In the genomic region with DNA sequence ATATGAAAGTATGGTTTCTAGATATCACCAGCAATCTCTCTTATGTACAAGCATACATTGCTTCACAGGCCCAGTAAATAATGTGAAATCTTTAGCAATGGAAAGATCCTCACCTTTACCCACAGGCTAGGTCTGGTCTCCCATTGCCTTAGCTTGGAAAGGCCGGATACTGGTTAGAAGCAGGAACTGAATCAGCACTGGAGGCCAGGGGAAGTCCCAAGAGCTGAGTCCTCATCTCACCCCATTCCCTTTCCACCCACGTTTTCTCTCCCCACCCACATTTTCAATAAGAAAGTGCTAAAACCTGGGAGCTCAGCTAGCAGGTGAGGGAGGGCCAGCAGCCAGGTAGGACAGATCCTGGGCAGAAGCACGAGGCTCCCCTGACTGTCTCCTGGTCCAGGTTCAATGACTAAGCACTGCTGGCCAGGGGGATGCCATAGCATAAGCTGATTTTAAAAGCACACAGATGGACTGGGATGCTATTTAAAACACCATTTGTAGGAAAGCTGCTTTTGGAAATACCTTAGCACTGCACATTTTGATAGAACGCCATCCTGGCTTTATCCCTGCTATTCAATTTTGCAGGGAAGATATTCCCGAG, we compare ENCODE assay signal across 10 mouse cellular contexts. TPM values are rescaled to one million over a fixed set of nuclear protein-coding genes. Genes with fewer than 3 reads are reported as not detected.
DNase-seq lines count a peak whose midpoint lies in the region; ATAC-seq and TF ChIP-seq lines count a peak whose summit lies in the region.
"Had no signal": no experiment of that assay in that cellular context is flagged by ENCODE, and none has a peak within 500 bp of the region (broad histone marks: within the 10 kb centered on the region; RNA-seq: fewer than 3 reads in every experiment).

No protein-coding gene starts in this region.

- no peak for TF ChIP-seq POLR2A in heart, adult 2 months (IDR thresholded peaks at IDR 0.05; ENCODE audit: insufficient read depth, low read depth, low read length)
- TF ChIP-seq POLR2A in liver, adult 2 months (IDR thresholded peaks at IDR 0.05; ENCODE audit: extremely low read depth, insufficient read depth, low read length), result no peak

- H3K4me3 ChIP-seq in heart, adult 2 months, result no peak overlapping the region
- H3K4me3 ChIP-seq in heart, embryonic 10.5 days, result no peak overlapping the region
- no peak overlapping the region for H3K4me3 ChIP-seq in liver, adult 2 months (ENCODE audit: insufficient read depth, low read depth, low read length)
- H3K4me3 ChIP-seq in liver, postnatal 0 days (ENCODE audit: low read depth, low read length), result no peak overlapping the region
- no peak overlapping the region for H3K4me3 ChIP-seq in brown adipose tissue, adult 24 weeks (ENCODE audit: insufficient read depth, low read depth, low read length)
- H3K4me3 ChIP-seq: forebrain, embryonic 12.5 days; liver, embryonic 15.5 days had no signal

- DNase-seq in heart, adult 2 months, result no peak
- DNase-seq in heart, embryonic 10.5 days (ENCODE audit: low spot score), result no peak
- DNase-seq in liver, adult 2 months (ENCODE audit: extremely low read depth, low read depth, low spot score), result no peak
- DNase-seq in liver, postnatal 0 days, result no peak
- DNase-seq in lung, postnatal 14 days, result no peak
- no peak for DNase-seq in c-Kit-positive CD71-positive TER-119-positive erythroid progenitor cells, embryonic 14.5 days (ENCODE audit: low spot score)

- H3K4me2 ChIP-seq in liver, postnatal 0 days (ENCODE audit: low read depth, low read length), result no peak overlapping the region
- H3K4me2 ChIP-seq: liver, embryonic 15.5 days had no signal

- peaks cover 31% of the 10 kb centered on the region for H3K36me3 ChIP-seq in heart, adult 2 months (ENCODE audit: control insufficient read depth, insufficient read depth, low read length)
- H3K36me3 ChIP-seq in heart, embryonic 10.5 days, result peaks cover 19% of the 10 kb centered on the region
- no peaks in the 10 kb centered on the region for H3K36me3 ChIP-seq in liver, adult 2 months (ENCODE audit: control insufficient read depth, insufficient read depth, low read length)
- no peaks in the 10 kb centered on the region for H3K36me3 ChIP-seq in liver, postnatal 0 days (replicated peaks; ENCODE audit: insufficient read depth, low read length)
- H3K36me3 ChIP-seq: liver, embryonic 15.5 days had no signal

- no peak overlapping the region for H3K9ac ChIP-seq in heart, adult 2 months (ENCODE audit: low read depth, low read length)
- no peak overlapping the region for H3K9ac ChIP-seq in liver, adult 2 months (ENCODE audit: low read depth, low read length)
- H3K9ac ChIP-seq in liver, postnatal 0 days (replicated peaks), result no peak overlapping the region
- H3K9ac ChIP-seq: forebrain, embryonic 12.5 days; liver, embryonic 15.5 days had no signal

- peak overlapping the region; percentile 12 for H3K27ac ChIP-seq in heart, adult 2 months
- H3K27ac ChIP-seq in heart, embryonic 10.5 days, result no peak overlapping the region
- peak overlapping the region; percentile 61; the same call in 1 of the 2 replicates for H3K27ac ChIP-seq in liver, adult 2 months (replicated peaks; ENCODE audit: insufficient read depth, low read depth, low read length)
- H3K27ac ChIP-seq in liver, postnatal 0 days (ENCODE audit: low read depth), result no peak overlapping the region
- H3K27ac ChIP-seq in brown adipose tissue, adult 24 weeks (replicated peaks; ENCODE audit: low read depth, low read length), result peak overlapping the region; percentile 73
- H3K27ac ChIP-seq: liver, embryonic 15.5 days had no signal

- no peak for TF ChIP-seq CTCF in heart, adult 2 months (IDR thresholded peaks at IDR 0.05)
- TF ChIP-seq CTCF in liver, adult 2 months (IDR thresholded peaks at IDR 0.05; ENCODE audit: low read depth, low read length), result no peak
- TF ChIP-seq CTCF in liver, postnatal 0 days (IDR thresholded peaks at IDR 0.05; ENCODE audit: low read depth), result no peak

- TF ChIP-seq EP300 in heart, adult 2 months (IDR thresholded peaks at IDR 0.05; ENCODE audit: insufficient read depth, low read depth, low read length), result 0 out of 2 replicates have a peak, but pooled peaks have one; percentile 27
- no peak for TF ChIP-seq EP300 in liver, postnatal 0 days (IDR thresholded peaks at IDR 0.05; ENCODE audit: low read depth)

- 58% methylated on average over 5 of the region's 5 CpGs for WGBS in heart, adult 2 months
- 82% methylated on average over 5 of the region's 5 CpGs for WGBS in heart, embryonic 10.5 days
- WGBS in liver, adult 2 months, result 58% methylated on average over 5 of the region's 5 CpGs
- WGBS in liver, postnatal 0 days (ENCODE audit: insufficient replicate concordance), result 52% methylated on average over 5 of the region's 5 CpGs

- intact Hi-C loops in heart, adult 2 months (cut with DNase I), result no loop called here

- ATAC-seq in liver, postnatal 0 days, result no peak
- ATAC-seq in megakaryocyte progenitor cell, adult 5-6 weeks (replicated peaks; ENCODE audit: poor library complexity), result peak; percentile 52

- H3K79me2 ChIP-seq in heart, adult 2 months (replicated peaks; ENCODE audit: control insufficient read depth, insufficient read depth, low read length), result no peaks in the 10 kb centered on the region
- no peaks in the 10 kb centered on the region for H3K79me2 ChIP-seq in liver, adult 2 months (ENCODE audit: control insufficient read depth, insufficient read depth, low read length)

- H3K4me1 ChIP-seq in heart, adult 2 months (ENCODE audit: control insufficient read depth, insufficient read depth, low read length), result peaks cover 26% of the 10 kb centered on the region
- H3K4me1 ChIP-seq in heart, embryonic 10.5 days, result peaks cover 24% of the 10 kb centered on the region
- peaks cover 21% of the 10 kb centered on the region for H3K4me1 ChIP-seq in liver, adult 2 months (ENCODE audit: control insufficient read depth, insufficient read depth, low read length)
- H3K4me1 ChIP-seq in liver, postnatal 0 days (ENCODE audit: insufficient read depth), result no peaks in the 10 kb centered on the region
- peaks cover 64% of the 10 kb centered on the region for H3K4me1 ChIP-seq in brown adipose tissue, adult 24 weeks (ENCODE audit: control insufficient read depth, insufficient read depth, insufficient read length, low read length)
- H3K4me1 ChIP-seq: liver, embryonic 15.5 days had no signal

- H3K27me3 ChIP-seq in heart, adult 2 months (ENCODE audit: control insufficient read depth, insufficient read depth, low read length), result no peaks in the 10 kb centered on the region
- no peaks in the 10 kb centered on the region for H3K27me3 ChIP-seq in heart, embryonic 10.5 days (ENCODE audit: insufficient read depth, poor library complexity, severe bottlenecking)
- H3K27me3 ChIP-seq in liver, adult 2 months (ENCODE audit: control insufficient read depth, insufficient read depth, low read length), result no peaks in the 10 kb centered on the region
- no peaks in the 10 kb centered on the region for H3K27me3 ChIP-seq in liver, postnatal 0 days (ENCODE audit: insufficient read depth, low read length)
- H3K27me3 ChIP-seq: liver, embryonic 15.5 days had no signal

- H3K9me3 ChIP-seq in heart, embryonic 10.5 days, result no peaks in the 10 kb centered on the region
- no peaks in the 10 kb centered on the region for H3K9me3 ChIP-seq in liver, postnatal 0 days (ENCODE audit: low read length)
- H3K9me3 ChIP-seq: forebrain, embryonic 12.5 days; liver, embryonic 15.5 days had no signal

RNA-seq across cellular contexts. Expression of gene Nrp2, which starts 47.4 kb away (rescaled TPM):
- total RNA-seq in heart, adult 2 months (2021), result 10 to 100 TPM; 20.7 to 29.6 TPM
- polyA plus RNA-seq in heart, adult 2 months (2012; rRNA removed), result 15.6 and 24.2 TPM in 2 replicates
- polyA plus RNA-seq in heart, embryonic 10.5 days (2016; fragmentation: Nextera tagmentation; extraction: Ambion mirVana), result 7.0 and 18.0 TPM in 2 replicates
- total RNA-seq in liver, adult 2 months (2014; rRNA removed), result 8.3 and 11.4 TPM in 2 replicates
- 3.2 and 3.3 TPM in 2 replicates for polyA plus RNA-seq in liver, adult 2 months (2012; rRNA removed)
- polyA plus RNA-seq in liver, postnatal 0 days (2015; fragmentation: Nextera tagmentation; extraction: Ambion mirVana), result 0.86 and 0.96 TPM in 2 replicates
- polyA plus RNA-seq in brown adipose tissue, adult 24 weeks (2012; ENCODE audit: insufficient read depth, insufficient read length, missing spikeins), result 40.3 and 43.2 TPM in 2 replicates
- 1.5 and 2.3 TPM in 2 replicates for total RNA-seq in megakaryocyte progenitor cell, adult 5-6 weeks (2015)
- total RNA-seq in megakaryocyte progenitor cell, adult 5-6 weeks (2017), result 2.0 and 2.9 TPM in 2 replicates

Comparison
In these comparisons a context has a peak if more than half of its experiments do, and no peak if none do; other contexts are left out.
1. H3K27ac ChIP-seq: peak in heart, adult 2 months (single experiment), liver, adult 2 months (single experiment) and brown adipose tissue, adult 24 weeks (single experiment); none in heart, embryonic 10.5 days (single experiment) and liver, postnatal 0 days (single experiment).